Mouse (Mus musculus) small intestine, adult 2 months (tissue): Measurements from ENCODE around the gene Ppp2r2c.

Source experiments
- CTCF ChIP-seq: fragments of 200-500 bp; IDR thresholded peaks from 2 replicates; pipeline ENCODE4 v1.5.1; 2012; ENCODE audit warnings: low read depth, mild to moderate bottlenecking, control low read depth, inconsistent platforms, low read length, moderate library complexity, mixed read lengths; ENCODE audit not compliant: insufficient replicate concordance, insufficient read length; ENCODE audit errors: extremely low read depth
- POLR2A ChIP-seq: fragments of 200-500 bp; IDR thresholded peaks from 2 replicates; pipeline ENCODE4 v1.6.1; 2012; ENCODE audit warnings: low read depth, mild to moderate bottlenecking, control low read depth, inconsistent platforms, low read length, moderate library complexity

GRCm38 (mm10) chr5:36917245-36917644 lies 48.9 kb downstream of the Ppp2r2c start:
- TF ChIP-seq CTCF (no peak), POLR2A (no peak)
